20 mouse cellular contexts compared by ENCODE assay signal in the genomic region with DNA sequence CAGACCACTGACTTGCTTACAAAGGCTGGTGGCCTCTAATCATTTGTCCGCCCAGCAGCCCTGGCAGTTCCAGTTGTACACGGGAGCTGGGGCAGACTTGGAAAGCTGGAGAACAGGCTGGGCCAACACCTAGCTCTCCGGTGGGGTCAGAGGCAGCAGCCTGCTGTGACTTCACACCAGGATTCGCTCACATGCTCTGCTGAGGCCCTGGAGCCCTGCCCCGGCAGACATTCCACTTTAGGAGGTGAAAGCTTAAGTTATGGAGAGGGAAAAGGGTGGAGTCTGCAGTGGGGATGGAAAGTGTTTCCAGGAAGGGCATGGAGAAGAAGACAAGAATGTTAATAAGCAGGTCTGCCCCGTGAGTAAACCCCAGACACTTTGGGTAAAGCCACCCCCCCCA. TPM values are rescaled to one million over a fixed set of nuclear protein-coding genes. Genes with fewer than 3 reads are reported as not detected.
DNase-seq lines count a peak whose midpoint lies in the region; ATAC-seq and TF ChIP-seq lines count a peak whose summit lies in the region.
"Had no signal": no experiment of that assay in that cellular context is flagged by ENCODE, and none has a peak within 500 bp of the region (broad histone marks: within the 10 kb centered on the region; RNA-seq: fewer than 3 reads in every experiment).

No protein-coding gene starts in this region.

- H3K4me3 ChIP-seq in heart, embryonic 10.5 days, result no peak overlapping the region
- no peak overlapping the region for H3K4me3 ChIP-seq in midbrain, embryonic 12.5 days
- H3K4me3 ChIP-seq in midbrain, postnatal 0 days (ENCODE audit: low read depth, low read length), result no peak overlapping the region
- H3K4me3 ChIP-seq in limb, embryonic 12.5 days (replicated peaks), result no peak overlapping the region
- H3K4me3 ChIP-seq: erythroblast, embryonic 14.5 days; gastrocnemius, adult 2 months; hindbrain, embryonic 12.5 days; left cerebral cortex, adult 2 months; midbrain, embryonic 15.5 days had no signal

- peaks cover 17% of the 10 kb centered on the region for H3K4me1 ChIP-seq in heart, embryonic 10.5 days
- H3K4me1 ChIP-seq in midbrain, embryonic 12.5 days, result 0 out of 2 replicates have a peak, but pooled peaks cover 5% of the 10 kb centered on the region
- H3K4me1 ChIP-seq in midbrain, postnatal 0 days (ENCODE audit: insufficient read depth, low read length), result no peaks in the 10 kb centered on the region
- peaks cover 7% of the 10 kb centered on the region; the same call in 1 of the 2 replicates for H3K4me1 ChIP-seq in limb, embryonic 12.5 days (replicated peaks)
- H3K4me1 ChIP-seq: midbrain, embryonic 15.5 days had no signal

- no peaks in the 10 kb centered on the region for H3K9me3 ChIP-seq in heart, embryonic 10.5 days
- H3K9me3 ChIP-seq in midbrain, embryonic 12.5 days, result peaks cover 5% of the 10 kb centered on the region; the same call in 1 of the 2 replicates
- no peaks in the 10 kb centered on the region for H3K9me3 ChIP-seq in midbrain, postnatal 0 days (ENCODE audit: low read length)
- H3K9me3 ChIP-seq in limb, embryonic 12.5 days, result peaks cover 3% of the 10 kb centered on the region; the same call in 1 of the 2 replicates
- H3K9me3 ChIP-seq: hindbrain, embryonic 12.5 days; midbrain, embryonic 15.5 days had no signal

- no peak for ATAC-seq in midbrain, embryonic 12.5 days (ENCODE audit: low FRiP score, low read depth)
- no peak for ATAC-seq in midbrain, postnatal 0 days (ENCODE audit: low FRiP score)
- no peak for ATAC-seq in limb, embryonic 12.5 days (ENCODE audit: insufficient number of reproducible peaks, insufficient read depth, low FRiP score, low TSS enrichment, low read depth)
- no peak for ATAC-seq in granulocyte monocyte progenitor cell, adult 5-6 weeks (replicated peaks; ENCODE audit: poor library complexity, severe bottlenecking)
- ATAC-seq: forebrain, embryonic 16.5 days; midbrain, embryonic 15.5 days had no signal

- H3K27ac ChIP-seq in heart, embryonic 10.5 days, result peak overlapping the region; percentile 60
- no peak overlapping the region for H3K27ac ChIP-seq in midbrain, embryonic 12.5 days (replicated peaks)
- H3K27ac ChIP-seq in midbrain, postnatal 0 days (ENCODE audit: low read depth, low read length), result no peak overlapping the region
- H3K27ac ChIP-seq in limb, embryonic 12.5 days, result peak overlapping the region; percentile 62; the same call in 1 of the 2 replicates
- H3K27ac ChIP-seq: gastrocnemius, adult 2 months; hindbrain, embryonic 12.5 days; left cerebral cortex, adult 2 months; midbrain, embryonic 15.5 days had no signal

- H3K9ac ChIP-seq in midbrain, embryonic 12.5 days (replicated peaks), result 0 out of 2 replicates have a peak overlapping the region, but pooled peaks have one; percentile 11
- no peak overlapping the region for H3K9ac ChIP-seq in midbrain, postnatal 0 days (replicated peaks; ENCODE audit: low read length, poor library complexity, severe bottlenecking)
- peak overlapping the region; percentile 34; the same call in 1 of the 2 replicates for H3K9ac ChIP-seq in limb, embryonic 12.5 days (replicated peaks)
- H3K9ac ChIP-seq: hindbrain, embryonic 12.5 days; midbrain, embryonic 15.5 days had no signal

- H3K27me3 ChIP-seq in heart, embryonic 10.5 days (ENCODE audit: insufficient read depth, poor library complexity, severe bottlenecking), result no peaks in the 10 kb centered on the region
- H3K27me3 ChIP-seq in midbrain, embryonic 12.5 days, result peaks cover 3% of the 10 kb centered on the region; the same call in 1 of the 2 replicates
- H3K27me3 ChIP-seq in midbrain, postnatal 0 days (ENCODE audit: insufficient read depth, low read length), result no peaks in the 10 kb centered on the region
- peaks cover 4% of the 10 kb centered on the region; the same call in 1 of the 2 replicates for H3K27me3 ChIP-seq in limb, embryonic 12.5 days
- H3K27me3 ChIP-seq: midbrain, embryonic 15.5 days had no signal

- 15% methylated on average over 6 of the region's 6 CpGs for WGBS in heart, embryonic 10.5 days
- 36% methylated on average over 6 of the region's 6 CpGs for WGBS in midbrain, embryonic 12.5 days
- WGBS in midbrain, postnatal 0 days, result 34% methylated on average over 6 of the region's 6 CpGs
- 18% methylated on average over 6 of the region's 6 CpGs for WGBS in limb, embryonic 12.5 days

- no peaks in the 10 kb centered on the region for H3K36me3 ChIP-seq in heart, embryonic 10.5 days
- H3K36me3 ChIP-seq in midbrain, embryonic 12.5 days, result no peaks in the 10 kb centered on the region
- H3K36me3 ChIP-seq in midbrain, postnatal 0 days (ENCODE audit: insufficient read depth, low read length), result no peaks in the 10 kb centered on the region
- no peaks in the 10 kb centered on the region for H3K36me3 ChIP-seq in limb, embryonic 12.5 days
- H3K36me3 ChIP-seq: hindbrain, embryonic 12.5 days; midbrain, embryonic 15.5 days had no signal

- no peak for TF ChIP-seq CTCF in midbrain, postnatal 0 days (IDR thresholded peaks at IDR 0.05)

- H3K4me2 ChIP-seq in midbrain, embryonic 12.5 days (replicated peaks), result no peak overlapping the region
- H3K4me2 ChIP-seq in midbrain, postnatal 0 days (ENCODE audit: low read depth, low read length, poor library complexity, severe bottlenecking), result no peak overlapping the region
- no peak overlapping the region for H3K4me2 ChIP-seq in limb, embryonic 12.5 days
- H3K4me2 ChIP-seq: hindbrain, embryonic 12.5 days; midbrain, embryonic 15.5 days had no signal

- DNase-seq in heart, embryonic 10.5 days (ENCODE audit: low spot score), result no peak
- DNase-seq in heart, adult 8-10 months (ENCODE audit: low spot score), result no peak
- no peak for DNase-seq in midbrain, postnatal 0 days (ENCODE audit: low spot score)
- DNase-seq in adrenal gland, adult 8-10 months, result no peak
- DNase-seq in cerebellum, adult 8-10 months, result no peak
- DNase-seq: cerebellum, adult 11 months; cerebellum, postnatal 36 days; gastrocnemius, adult 2 months; heart, adult 11 months; lung, postnatal 36 days; retina, postnatal 1 day; thymus, postnatal 14 days had no signal

RNA-seq across cellular contexts. Expression of a gene that starts 19.2 kb away (rescaled TPM):
- 53.2 and 61.8 TPM in 2 replicates for polyA plus RNA-seq in heart, embryonic 10.5 days (2016; fragmentation: Nextera tagmentation; extraction: Ambion mirVana)
- 10 to 100 TPM in 3 of 4 experiments, 1 to 10 TPM in 1; 10.0 to 14.7 (median 12.3) TPM for total RNA-seq in heart, adult 8-10 months (2022)
- 343 and 552 TPM in 2 replicates for polyA plus RNA-seq in midbrain, embryonic 12.5 days (2016; fragmentation: Nextera tagmentation; extraction: Ambion mirVana)
- total RNA-seq in midbrain, postnatal 0 days (2014; rRNA removed), result 67.2 and 86.1 TPM in 2 replicates
- polyA plus RNA-seq in midbrain, postnatal 0 days (2015; fragmentation: Nextera tagmentation; extraction: Ambion mirVana), result 763 and 861 TPM in 2 replicates
- 189 and 195 TPM in 2 replicates for polyA plus RNA-seq in limb, embryonic 12.5 days (2016; fragmentation: Nextera tagmentation; extraction: Ambion mirVana)
- 10 to 100 TPM; 15.4 to 39.4 (median 26.8) TPM for total RNA-seq in adrenal gland, adult 8-10 months (2022)
- total RNA-seq in granulocyte monocyte progenitor cell, adult 5-6 weeks (2014; fragmentation: Nextera tagmentation), result 9.3 and 11.7 TPM in 2 replicates
- total RNA-seq in granulocyte monocyte progenitor cell, adult 5-6 weeks (2017), result 0.73 and 2.9 TPM in 2 replicates

Comparison
In these comparisons a context has a peak if more than half of its experiments do, and no peak if none do; other contexts are left out.
1. H3K27ac ChIP-seq: peak in heart, embryonic 10.5 days (single experiment) and limb, embryonic 12.5 days (single experiment); none in midbrain, embryonic 12.5 days (single experiment) and midbrain, postnatal 0 days (single experiment).